Mouse (Mus musculus): Measurements from ENCODE around the gene Pfas. TPM values are rescaled to one million over a fixed set of nuclear protein-coding genes. Genes with fewer than 3 reads are reported as not detected.
"Not testable (repeated sequence)": the region's sequence is repeated elsewhere in the genome, so short reads cannot be mapped to it uniquely, and the experiment has no call there.

Pfas gene
- total RNA-seq, 2 experiments from 2014 or later, result 20.1 to 24.7 TPM

DNA sequence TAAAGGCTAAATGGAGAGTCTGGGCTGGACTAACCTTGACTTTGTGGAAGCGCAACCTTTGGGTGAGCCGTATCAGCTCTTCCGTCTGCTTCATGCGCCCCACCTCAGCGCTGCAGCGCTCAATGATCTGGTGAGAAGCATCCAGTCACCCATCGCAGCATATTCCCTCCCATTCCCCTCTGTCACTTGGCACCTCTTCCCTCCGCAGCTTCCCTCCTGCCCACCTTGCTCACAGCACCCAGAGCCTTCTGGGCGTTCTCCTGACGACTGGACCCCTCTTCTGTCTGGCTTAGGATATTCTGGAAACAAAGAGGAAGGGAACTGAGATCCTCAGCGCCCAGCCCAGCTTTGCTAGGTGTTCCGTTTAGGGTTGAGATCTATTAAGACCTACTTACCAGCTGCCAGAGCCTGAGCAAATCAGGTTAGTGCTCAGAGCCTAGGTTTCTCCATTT is 60.7 kb downstream of the Pfas start:
- peak overlapping the region; percentile 83 for H3K27ac ChIP-seq
- intact Hi-C loops (cut with DNase I), result no loop called here
- peak overlapping the region; percentile 48 for H3K4me3 ChIP-seq
- DNase-seq (ENCODE audit: extremely low spot score in 1 of 2, low spot score in 2 of 2), result no peak
- no peak for TF ChIP-seq CTCF (IDR thresholded peaks at IDR 0.05)

DNA sequence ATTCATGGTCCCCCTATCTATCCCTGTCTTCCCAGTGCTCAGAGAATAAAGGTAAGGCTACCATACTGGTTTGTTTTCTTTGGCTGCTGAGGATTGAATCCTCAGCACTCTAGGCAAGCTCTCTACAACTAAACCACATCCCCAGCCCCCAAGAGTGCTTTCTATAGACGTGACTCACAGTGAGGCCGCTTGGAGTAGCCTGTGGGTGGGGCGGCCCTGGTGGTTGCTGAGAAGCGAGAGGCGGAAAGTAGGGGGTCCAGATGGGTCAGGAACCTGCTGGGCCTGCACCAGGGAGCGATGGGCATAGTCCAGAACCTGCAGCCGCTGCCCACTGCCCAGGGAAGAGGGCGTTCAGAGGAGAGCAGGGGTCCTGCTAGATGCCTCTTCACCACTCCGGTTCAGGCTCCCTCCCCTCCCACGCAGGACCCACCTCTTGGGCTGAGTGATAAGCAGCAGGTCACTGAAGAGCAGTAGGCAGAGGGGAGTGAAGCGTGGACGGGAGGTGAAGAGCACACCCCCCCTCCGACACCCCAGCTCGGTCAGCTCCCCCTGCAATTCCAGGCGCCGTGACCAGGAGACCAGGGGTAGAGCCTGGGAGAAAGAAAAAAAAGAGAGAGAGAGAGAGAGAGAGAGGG is 61.3 kb downstream of the Pfas start:
- H3K4me3 ChIP-seq, result peak overlapping the region; percentile 48
- peak overlapping the region; percentile 89 for H3K27ac ChIP-seq
- peak; percentile 54 to 61 for DNase-seq (ENCODE audit: extremely low spot score in 1 of 2, low spot score in 2 of 2)
- intact Hi-C loops (cut with DNase I), result no loop called here
- TF ChIP-seq CTCF (IDR thresholded peaks at IDR 0.05), result no peak

DNA sequence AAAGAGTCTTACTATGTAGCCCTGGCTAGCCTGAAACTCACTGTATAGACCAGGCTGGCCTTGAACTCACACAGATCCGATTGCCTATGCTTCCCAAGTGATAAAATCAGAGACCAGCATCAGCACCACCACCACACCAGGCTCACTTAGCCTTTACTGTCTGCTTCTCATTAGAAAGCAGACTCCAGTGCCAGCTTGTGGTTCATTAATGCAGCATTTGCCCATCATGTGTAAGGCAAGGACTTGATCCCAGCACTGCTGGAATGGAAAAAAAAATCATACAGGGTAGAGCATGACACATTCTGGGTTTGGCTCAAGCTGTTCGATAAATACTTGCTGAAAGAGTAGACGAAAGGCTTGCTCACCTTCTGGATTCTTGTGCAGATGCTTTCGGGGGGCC is 62.3 kb downstream of the Pfas start:
- peak overlapping the region; percentile 48; the same call in 1 of the 2 replicates for H3K4me3 ChIP-seq

DNA sequence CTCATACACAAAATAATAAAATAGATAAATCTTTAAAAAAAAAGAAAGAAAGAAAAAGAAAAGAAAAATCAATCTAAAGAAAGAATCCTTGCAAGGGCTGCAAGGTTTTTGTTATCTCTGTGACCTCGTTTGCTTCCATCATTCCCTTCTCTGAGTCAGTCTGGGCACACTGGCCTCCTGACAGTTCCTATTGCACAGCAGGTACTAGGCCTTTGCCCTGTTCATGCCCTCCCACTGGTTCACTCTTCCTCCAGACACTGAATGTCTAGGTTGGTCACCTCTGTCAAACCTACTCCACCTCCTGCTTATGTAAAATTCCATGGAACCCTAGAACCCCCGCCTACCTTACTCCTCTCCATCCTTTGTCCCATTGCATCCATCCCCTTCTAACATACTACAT is 63.0 kb downstream of the Pfas start:
- Histone ChIP-seq H3K27ac (no peak overlapping the region), H3K4me3 (no peak overlapping the region)
- DNase-seq (ENCODE audit: extremely low spot score in 1 of 2, low spot score in 2 of 2), result no peak
- no peak for TF ChIP-seq CTCF (IDR thresholded peaks at IDR 0.05)
- intact Hi-C loops (cut with DNase I), result no loop called here

More for the DNA sequence above, 62.3 kb downstream of the Pfas start:
- DNase-seq (ENCODE audit: extremely low spot score in 1 of 2, low spot score in 2 of 2), result no peak
- intact Hi-C loops (cut with DNase I), result no loop called here
- TF ChIP-seq CTCF (IDR thresholded peaks at IDR 0.05), result no peak
- H3K27ac ChIP-seq, result peak overlapping the region; percentile 89

DNA sequence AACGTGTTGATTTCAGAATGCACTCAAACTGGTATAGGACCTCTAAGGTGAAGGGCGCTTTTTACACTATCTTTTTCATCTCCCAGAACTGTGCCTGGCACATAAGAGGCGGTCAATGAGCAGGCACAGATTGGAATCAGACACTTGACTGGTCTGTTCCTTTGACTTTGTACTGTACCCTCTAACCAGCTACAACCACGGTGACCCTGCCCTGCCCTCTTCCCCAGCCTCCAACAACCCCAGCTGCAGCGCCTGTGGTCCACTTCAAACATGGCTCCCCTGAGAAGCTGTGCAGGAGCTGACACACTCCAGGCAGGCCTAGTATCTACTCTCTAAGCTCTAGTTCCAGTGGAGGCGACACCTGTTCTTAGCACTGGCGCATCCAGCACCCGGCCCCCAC is 65.5 kb downstream of the Pfas start:
- Histone ChIP-seq H3K27ac (no peak overlapping the region), H3K4me3 (no peak overlapping the region)
- DNase-seq (ENCODE audit: extremely low spot score in 1 of 2, low spot score in 2 of 2), result no peak
- intact Hi-C loops (cut with DNase I), result no loop called here
- no peak for TF ChIP-seq CTCF (IDR thresholded peaks at IDR 0.05)

DNA sequence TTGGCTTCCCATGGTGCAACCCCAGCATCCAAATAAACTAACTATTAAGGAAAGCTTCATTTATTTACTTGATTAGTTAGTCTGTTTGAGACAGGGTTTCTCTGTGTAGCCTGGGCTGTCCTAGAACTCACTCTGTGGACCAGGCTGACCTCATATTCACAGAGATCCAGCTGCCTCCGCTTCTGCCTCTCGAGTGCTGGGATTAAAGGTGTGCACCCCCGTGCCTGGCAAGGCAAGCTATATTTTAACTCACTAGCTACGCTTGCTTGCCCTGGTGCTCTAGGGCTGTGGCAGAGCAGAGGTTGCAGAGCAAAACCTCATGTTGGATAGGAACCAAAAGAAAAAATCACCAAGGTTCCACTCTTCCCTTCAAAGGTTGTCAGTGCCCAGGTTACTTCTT is 67.7 kb downstream of the Pfas start:
- intact Hi-C loops (cut with DNase I), result no loop called here
- Histone ChIP-seq H3K4me3 (peak overlapping the region; percentile 57), H3K27ac (peak overlapping the region; percentile 78; the same call in 1 of the 2 replicates)
- no peak for DNase-seq (ENCODE audit: extremely low spot score in 1 of 2, low spot score in 2 of 2)
- no peak for TF ChIP-seq CTCF (IDR thresholded peaks at IDR 0.05)

DNA sequence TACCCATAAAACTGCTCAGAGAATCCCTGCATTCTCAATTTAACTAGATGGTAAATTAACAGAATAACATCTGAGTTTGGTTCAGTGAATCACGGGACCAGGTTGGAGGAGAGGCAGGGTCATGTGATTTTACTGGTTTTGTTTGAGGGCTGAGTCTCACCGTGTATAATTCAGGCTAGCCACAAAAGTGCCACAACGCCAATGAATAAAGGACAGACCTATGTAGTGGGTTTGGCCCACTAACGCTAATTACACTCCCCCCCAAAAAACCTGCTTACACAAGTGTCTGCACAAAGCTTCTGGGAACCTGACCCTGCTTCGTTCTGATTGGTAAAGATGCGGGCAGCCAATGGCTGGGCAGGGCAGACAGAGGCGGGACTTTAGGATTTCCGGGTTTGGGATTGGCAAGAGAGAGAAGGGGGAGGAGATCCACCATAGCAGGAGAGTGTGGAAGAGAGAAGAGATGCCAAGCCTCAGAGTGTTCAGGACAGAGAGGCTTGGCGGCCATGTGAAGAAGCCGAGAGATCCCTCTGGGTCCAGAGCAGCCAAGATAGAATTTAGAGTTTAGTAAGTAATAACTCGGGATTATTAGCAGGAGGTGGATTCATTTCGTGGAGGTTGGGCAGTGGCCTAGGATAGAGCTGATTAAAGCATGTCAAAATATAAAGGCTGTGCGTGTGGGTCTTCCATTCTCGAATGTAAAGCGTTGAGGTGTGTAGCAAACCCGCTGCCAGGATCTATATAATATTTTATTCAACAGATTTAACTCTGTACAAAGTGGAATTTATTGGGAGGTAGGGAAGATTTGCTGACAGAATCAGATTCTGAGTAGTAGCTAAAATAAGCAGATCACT is 68.6 kb downstream of the Pfas start:
- peak overlapping the region; percentile 57 for H3K4me3 ChIP-seq
- H3K27ac ChIP-seq, result peak overlapping the region; percentile 80
- intact Hi-C loops (cut with DNase I), result loop anchor here (2.0 kb wide), 2 partner anchors 27 to 35 kb away; no protein-coding TSS in a partner anchor
- TF ChIP-seq CTCF (IDR thresholded peaks at IDR 0.05), result no peak
- peak; percentile 80 to 87 for DNase-seq (ENCODE audit: extremely low spot score in 1 of 2, low spot score in 2 of 2)

DNA sequence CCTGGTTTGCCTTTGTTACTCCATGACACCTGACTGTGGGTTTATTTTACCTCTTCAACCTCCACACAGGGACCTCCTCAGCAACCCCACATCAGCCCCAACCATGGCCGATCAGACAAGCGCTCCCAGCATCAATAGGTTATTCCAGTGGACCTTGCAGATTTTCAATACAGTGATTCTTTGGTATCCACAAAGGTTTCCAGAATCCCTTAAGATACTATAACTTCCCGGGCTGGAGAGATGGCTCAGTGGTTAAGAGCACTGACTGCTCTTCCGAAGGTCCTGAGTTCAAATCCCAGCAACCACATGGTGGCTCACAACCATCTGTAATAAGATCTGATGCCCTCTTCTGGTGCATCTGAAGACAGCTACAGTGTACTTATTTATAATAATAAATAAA is 71.3 kb downstream of the Pfas start:
- DNase-seq (ENCODE audit: extremely low spot score in 1 of 2, low spot score in 2 of 2); H3K27ac ChIP-seq; H3K4me3 ChIP-seq; intact Hi-C loops (cut with DNase I): not testable (repeated sequence)

Small RNA genes lying within 50 kb of the gene (microRNA-seq; reads per million reads assigned to microRNA genes)
- gene Mir3062, result 0.73 to 1.4 reads per million in 2 experiments

Other genes with a start within 250 kb of the Pfas start
- 100 to 1,000 TPM; 108 to 115 TPM for gene Ndel1, start 136.6 kb downstream of the Pfas start, total RNA-seq (2021)
- gene Rnf222, start 119.9 kb downstream of the Pfas start, total RNA-seq (2021), result not detected
- 100 to 1,000 TPM; 727 to 749 TPM for gene Rpl26, start 106.9 kb downstream of the Pfas start, total RNA-seq (2021)
- gene Odf4, start 81.4 kb downstream of the Pfas start, total RNA-seq (2021), result under 1 TPM; 0.44 to 0.95 TPM
- gene Arhgef15, start 51.0 kb downstream of the Pfas start, total RNA-seq (2021), result 10 to 100 TPM; 22.4 to 22.6 TPM
- 1 to 10 TPM; 5.0 to 5.2 TPM for gene Slc25a35, start 40.3 kb downstream of the Pfas start, total RNA-seq (2021)
- 10 to 100 TPM; 15.7 to 17.0 TPM for gene Rangrf, start 33.3 kb downstream of the Pfas start, total RNA-seq (2021)
- 10 to 100 TPM; 38.7 to 39.8 TPM for gene Ctc1, start 7.5 kb upstream of the Pfas start, total RNA-seq (2021)
- gene Aurkb, start 37.2 kb upstream of the Pfas start, total RNA-seq (2021), result under 1 TPM; 0.25 to 0.30 TPM
- 10 to 100 TPM; 31.1 to 33.8 TPM for gene Borcs6, start 51.3 kb upstream of the Pfas start, total RNA-seq (2021)
- gene Tmem107, start 62.3 kb upstream of the Pfas start, total RNA-seq (2021), result 10 to 100 TPM; 23.3 to 28.0 TPM
- 1,000 to 10,000 TPM; 1,115 to 1,119 TPM for gene Vamp2, start 80.0 kb upstream of the Pfas start, total RNA-seq (2021)
- 100 to 1,000 TPM; 114 to 185 TPM for gene Per1, start 86.8 kb upstream of the Pfas start, total RNA-seq (2021)
- under 1 TPM; 0.57 to 0.82 TPM for gene Hes7, start 111.9 kb upstream of the Pfas start, total RNA-seq (2021)
- 1 to 10 TPM; 1.3 to 1.4 TPM for gene 9130213A22Rik, start 114.1 kb upstream of the Pfas start, total RNA-seq (2021)
- gene Aloxe3, start 117.4 kb upstream of the Pfas start, total RNA-seq (2021), result 1 to 10 TPM; 6.5 TPM
- 1 to 10 TPM; 8.7 to 9.8 TPM for gene Alox12b, start 148.5 kb upstream of the Pfas start, total RNA-seq (2021)
- gene Alox8, start 189.4 kb upstream of the Pfas start, total RNA-seq (2021), result 1 to 10 TPM; 6.1 to 6.4 TPM
- 1 to 10 TPM; 1.0 to 1.3 TPM for gene Gucy2e, start 228.6 kb upstream of the Pfas start, total RNA-seq (2021)

Measured in left cerebral cortex, adult 2 months (tissue).